Mouse (Mus musculus): ENCODE data around the gene Gm49322.
A peak's percentile ranks its signal among the peaks of the same experiment; 100 is the strongest.

Gene Gm49322

GRCm38 (mm10) chr10:80584045-80584488 lies 21.8 kb upstream of the Gm49322 start:
- DNase-seq (ENCODE audit: low spot score), result no peak

- DNase-seq (ENCODE audit: low spot score), result no peak
These were observed 20.9 kb upstream of the Gm49322 start for GRCm38 (mm10) chr10:80584642-80585552.

DNA sequence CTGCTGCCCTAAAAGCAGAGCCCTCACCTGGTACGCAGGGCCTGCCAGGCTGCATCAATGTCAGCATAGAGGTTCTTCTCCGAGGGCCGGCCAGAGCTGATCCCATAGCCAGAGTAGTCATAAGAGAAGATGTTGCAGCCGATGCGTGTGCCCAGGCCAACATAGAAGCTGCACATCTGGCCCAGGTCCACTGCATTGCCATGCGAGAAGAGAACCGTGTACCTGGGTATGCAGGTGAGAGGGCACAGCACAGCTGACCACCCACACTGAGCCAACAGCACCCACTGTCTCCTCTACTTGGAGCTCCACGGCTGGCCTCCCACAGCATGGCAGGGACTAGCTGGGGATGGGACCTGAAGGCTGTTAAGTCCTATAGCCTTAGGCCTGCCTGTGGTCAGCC lies 20.2 kb upstream of the Gm49322 start:
- no peak for DNase-seq (ENCODE audit: low spot score)

DNA sequence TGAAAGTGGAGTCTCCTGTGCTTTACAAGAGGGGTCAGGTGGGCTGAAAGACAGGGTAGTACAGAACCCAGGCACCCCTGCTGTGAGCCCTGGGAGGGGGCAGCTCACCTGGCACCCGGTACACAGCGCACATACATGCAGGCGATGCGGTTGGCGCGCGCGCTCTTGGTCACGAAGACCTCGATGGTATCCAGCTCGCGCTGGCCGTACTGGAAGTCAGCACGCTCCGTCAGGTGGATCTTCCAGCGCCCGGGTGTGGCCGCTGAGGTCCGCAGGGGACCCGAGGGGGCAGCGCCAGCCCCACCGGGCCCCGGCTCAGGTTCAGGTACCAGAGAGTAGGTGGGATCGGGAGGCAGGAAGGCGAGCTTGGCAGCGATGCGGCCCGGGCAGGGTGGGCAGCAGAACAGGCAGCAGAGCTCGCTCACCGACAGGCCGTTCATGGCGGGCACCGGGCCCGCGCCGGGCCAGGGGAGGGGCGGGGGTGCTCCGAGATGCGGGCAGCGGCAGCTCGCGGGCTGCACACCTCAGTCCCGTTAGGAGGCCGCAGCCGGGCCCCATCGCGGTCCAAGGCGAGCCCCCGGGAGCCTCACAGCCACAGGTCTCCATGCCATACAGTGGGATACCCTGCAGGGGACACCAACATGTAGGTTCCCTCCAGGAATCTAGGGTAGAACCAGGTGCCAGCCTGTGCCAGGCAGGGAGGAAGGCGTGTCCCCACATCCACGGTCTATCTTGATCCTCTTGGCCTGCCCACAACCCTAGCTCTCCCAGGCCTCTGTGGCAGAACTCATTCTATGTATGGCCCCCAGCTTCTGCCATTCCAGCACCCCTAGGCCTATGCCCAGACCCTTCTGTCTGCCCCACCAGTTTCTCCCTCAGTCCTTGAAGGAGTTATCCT lies 19.2 kb upstream of the Gm49322 start:
- DNase-seq (ENCODE audit: low spot score), result no peak

GRCm38 (mm10) chr10:80587305-80587657 lies 18.5 kb upstream of the Gm49322 start:
- DNase-seq (ENCODE audit: low spot score), result no peak

DNA sequence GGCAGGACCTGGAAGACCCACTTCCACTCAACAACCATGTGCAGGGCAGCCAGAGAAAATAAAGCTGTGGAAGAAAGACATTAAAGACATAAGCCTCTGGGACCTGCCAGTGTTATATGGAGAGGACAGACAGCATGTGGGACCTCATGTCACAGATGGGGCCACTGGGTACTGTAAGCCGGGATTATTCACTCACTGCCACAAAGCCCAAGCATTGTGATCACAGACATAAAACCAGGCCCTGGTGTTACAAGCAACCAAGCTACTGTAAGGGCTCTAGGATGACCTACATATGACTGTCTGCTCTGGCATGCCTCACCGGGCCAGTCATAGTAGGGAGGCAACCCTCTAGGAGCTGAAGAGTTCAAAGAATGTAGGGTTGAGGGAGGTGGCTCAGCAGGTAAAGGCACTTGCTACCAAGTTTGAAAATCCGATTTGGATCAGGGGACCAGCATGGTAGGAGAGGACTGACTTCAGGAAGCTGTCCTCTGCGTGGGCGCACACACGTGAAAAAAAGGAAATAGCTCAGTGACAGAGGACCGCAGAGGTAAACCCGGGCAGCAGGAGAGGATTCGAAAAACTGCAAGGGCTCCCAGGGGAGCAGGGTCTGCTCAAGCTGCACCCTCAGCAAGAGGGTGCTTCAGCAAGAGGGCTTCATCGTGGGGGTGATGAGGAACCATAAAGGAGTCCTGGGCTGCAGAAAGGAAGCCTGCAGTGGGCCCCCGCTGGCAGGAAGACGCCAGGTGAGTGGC lies 16.5 kb upstream of the Gm49322 start:
- DNase-seq (ENCODE audit: low spot score), result no peak

DNA sequence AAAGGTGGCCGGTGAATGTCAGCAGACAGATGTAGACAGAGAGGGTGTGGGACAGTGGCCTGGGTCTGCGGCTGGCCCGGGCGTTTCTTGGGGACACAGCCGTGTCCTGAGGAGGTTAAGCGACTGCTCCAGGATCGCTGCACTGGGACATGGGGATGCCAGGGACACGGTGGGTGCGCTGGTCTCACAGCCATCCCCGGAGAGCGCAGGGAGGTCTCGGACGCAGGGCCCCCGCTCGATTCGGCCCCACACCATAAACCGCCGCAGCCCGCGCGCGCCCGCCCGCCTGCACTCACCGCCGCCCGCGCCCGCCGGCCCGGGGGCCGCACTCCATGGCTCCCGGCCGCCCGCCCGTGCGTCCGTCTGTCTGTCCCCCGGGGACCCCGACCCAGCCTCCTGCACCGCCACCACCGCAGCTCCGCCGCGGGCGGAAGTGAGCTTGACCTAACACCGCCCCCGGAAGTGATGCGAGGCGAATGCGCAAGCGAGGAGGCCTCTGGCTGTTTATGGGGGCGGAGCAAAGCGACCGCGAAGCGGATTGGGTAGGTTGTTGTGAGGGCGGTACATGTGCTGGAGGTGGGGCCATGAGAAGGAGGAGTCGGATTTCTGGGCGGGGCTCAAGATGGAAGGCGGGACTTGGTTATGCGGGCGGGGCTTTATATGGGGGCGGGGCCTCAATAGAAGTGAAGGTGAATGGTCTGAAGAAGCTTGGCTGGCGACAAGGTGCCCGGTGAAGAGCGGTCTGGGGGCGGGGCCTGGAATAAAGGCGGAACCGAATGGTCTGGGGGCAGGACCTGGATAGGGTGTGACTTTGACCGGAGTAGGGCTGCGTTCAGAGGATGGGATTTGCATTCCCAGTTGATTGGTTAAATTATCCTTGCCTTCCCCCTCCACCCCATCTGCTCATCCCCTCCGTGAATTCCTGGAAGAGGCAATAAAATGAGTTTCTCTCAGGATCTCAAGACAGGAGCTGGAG lies 15.7 kb upstream of the Gm49322 start, which contains the start of gene Abhd17a:
Gene Abhd17a (minus strand): TSS at position 463 of the 976 bp plus-strand sequence.
- DNase-seq (ENCODE audit: low spot score), result peak; percentile 74

GRCm38 (mm10) chr10:80596318-80596717 lies 9.5 kb upstream of the Gm49322 start:
- no peak for DNase-seq (ENCODE audit: low spot score)

GRCm38 (mm10) chr10:80602698-80603325 lies 3.0 kb upstream of the Gm49322 start, which contains the start of the genes Scamp4 and Adat3:
Gene Scamp4, plus strand, starts transcription at chr10:80602872.
Gene Adat3, plus strand, starts transcription at chr10:80602880.
- DNase-seq (ENCODE audit: low spot score), result peak; percentile 96

GRCm38 (mm10) chr10:80603364-80603763 lies 2.5 kb upstream of the Gm49322 start:
- DNase-seq (ENCODE audit: low spot score), result no peak

- DNase-seq (ENCODE audit: low spot score), result no peak
These were observed 1.8 kb upstream of the Gm49322 start for GRCm38 (mm10) chr10:80604001-80604509.

- DNase-seq (ENCODE audit: low spot score), result no peak
These were observed 833 bp upstream of the Gm49322 start for GRCm38 (mm10) chr10:80604988-80605387.

- DNase-seq (ENCODE audit: low spot score), result no peak
These were observed 485 bp downstream of the Gm49322 start for GRCm38 (mm10) chr10:80606306-80606705.

DNA sequence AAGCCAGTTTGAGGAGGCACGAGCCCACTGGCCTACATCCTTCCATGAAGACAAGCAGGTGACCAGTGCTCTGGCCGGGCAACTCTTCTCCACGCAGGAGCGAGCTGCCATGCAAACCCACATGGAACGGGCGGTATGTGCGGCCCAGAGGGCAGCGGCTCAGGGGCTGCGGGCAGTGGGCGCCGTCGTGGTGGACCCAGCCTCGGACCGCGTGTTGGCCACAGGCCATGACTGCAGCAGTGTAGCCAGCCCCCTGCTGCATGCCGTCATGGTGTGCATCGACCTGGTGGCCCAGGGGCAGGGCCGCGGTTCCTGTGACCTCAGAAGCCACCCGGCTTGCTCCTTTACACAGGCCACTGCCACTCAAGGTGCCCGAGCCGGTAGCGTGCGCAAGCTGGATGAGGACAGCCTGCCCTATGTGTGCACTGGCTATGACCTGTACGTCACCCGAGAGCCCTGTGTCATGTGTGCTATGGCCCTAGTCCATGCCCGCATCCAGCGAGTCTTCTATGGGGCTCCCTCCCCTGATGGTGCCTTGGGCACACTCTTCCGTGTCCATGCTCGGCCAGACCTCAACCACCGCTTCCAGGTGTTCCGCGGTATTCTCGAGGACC lies 1.0 kb downstream of the Gm49322 start:
- DNase-seq (ENCODE audit: low spot score), result no peak

GRCm38 (mm10) chr10:80608435-80608834 lies 2.6 kb downstream of the Gm49322 start:
- no peak for DNase-seq (ENCODE audit: low spot score)

- DNase-seq (ENCODE audit: low spot score), result no peak
These were observed 3.6 kb downstream of the Gm49322 start for GRCm38 (mm10) chr10:80609269-80609924.

- no peak for DNase-seq (ENCODE audit: low spot score)
These were observed 4.4 kb downstream of the Gm49322 start for GRCm38 (mm10) chr10:80610116-80610785.

GRCm38 (mm10) chr10:80611024-80611423 lies 5.2 kb downstream of the Gm49322 start:
- DNase-seq (ENCODE audit: low spot score), result no peak

Measured in layer of hippocampus, adult 9-10 months (tissue).